Mouse (Mus musculus): ENCODE data around the gene Riok2.

DNA sequence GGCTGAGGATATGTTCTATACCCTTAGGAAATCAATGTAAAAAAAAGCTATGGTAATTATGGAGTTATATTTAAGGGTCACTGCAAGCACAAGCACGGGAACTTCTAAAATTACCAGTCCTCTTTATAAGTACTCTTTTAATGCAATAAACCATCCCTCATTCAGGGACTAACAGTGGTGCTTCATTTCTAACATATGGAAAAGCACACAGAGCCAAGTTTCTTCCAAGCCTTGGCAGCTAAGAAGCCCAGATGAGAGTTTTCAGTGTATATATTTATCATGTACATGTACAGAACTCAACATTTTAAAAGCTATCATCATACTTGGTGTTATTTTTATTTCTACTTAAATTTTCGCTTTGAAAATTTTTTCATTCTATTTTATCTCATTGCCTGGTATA lies 54.8 kb downstream of the Riok2 start:
- no peak for TF ChIP-seq CTCF (IDR thresholded peaks at IDR 0.05; ENCODE audit: borderline replicate concordance, insufficient read depth, low read depth, low read length)
- no peak for TF ChIP-seq POLR2A (IDR thresholded peaks at IDR 0.05; ENCODE audit: borderline replicate concordance, insufficient read depth, low read length)
